Mouse (Mus musculus): ENCODE results near the gene Dnajc11.
A peak's percentile ranks its signal among the peaks of the same experiment; 100 is the strongest.

The Dnajc11 gene

GRCm38 (mm10) chr4:151933505-151934214 is at the start of gene Dnajc11:
Gene Dnajc11 (plus strand): TSS chr4:151933691.
- peak; percentile 83 for DNase-seq (ENCODE audit: low read depth, low spot score)

GRCm38 (mm10) chr4:151893241-151893640 is 40.2 kb upstream of the Dnajc11 start:
- DNase-seq (ENCODE audit: low read depth, low spot score) = no peak

DNA sequence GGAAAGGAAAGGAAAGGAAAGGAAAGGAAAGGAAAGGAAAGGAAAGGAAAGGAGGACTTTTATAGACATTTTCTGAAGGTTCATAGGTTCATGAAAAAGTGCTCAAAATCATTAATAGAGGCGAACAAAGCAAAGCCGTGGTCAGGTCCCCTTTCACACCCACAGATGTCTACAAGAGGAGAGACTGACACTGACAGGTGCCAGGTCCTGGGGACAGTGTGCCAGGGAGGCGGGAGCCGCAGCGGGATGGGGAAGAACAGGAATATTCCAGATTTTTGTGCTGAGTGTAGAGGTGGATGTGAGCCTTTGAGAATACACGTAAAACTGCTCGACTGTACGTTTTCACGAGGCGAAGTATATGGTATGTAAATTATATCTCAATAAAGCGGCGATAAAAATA is 38.6 kb upstream of the Dnajc11 start:
- DNase-seq (ENCODE audit: low read depth, low spot score) = no peak

GRCm38 (mm10) chr4:151895624-151896023 is 37.9 kb upstream of the Dnajc11 start:
- DNase-seq (ENCODE audit: low read depth, low spot score) = no peak

DNA sequence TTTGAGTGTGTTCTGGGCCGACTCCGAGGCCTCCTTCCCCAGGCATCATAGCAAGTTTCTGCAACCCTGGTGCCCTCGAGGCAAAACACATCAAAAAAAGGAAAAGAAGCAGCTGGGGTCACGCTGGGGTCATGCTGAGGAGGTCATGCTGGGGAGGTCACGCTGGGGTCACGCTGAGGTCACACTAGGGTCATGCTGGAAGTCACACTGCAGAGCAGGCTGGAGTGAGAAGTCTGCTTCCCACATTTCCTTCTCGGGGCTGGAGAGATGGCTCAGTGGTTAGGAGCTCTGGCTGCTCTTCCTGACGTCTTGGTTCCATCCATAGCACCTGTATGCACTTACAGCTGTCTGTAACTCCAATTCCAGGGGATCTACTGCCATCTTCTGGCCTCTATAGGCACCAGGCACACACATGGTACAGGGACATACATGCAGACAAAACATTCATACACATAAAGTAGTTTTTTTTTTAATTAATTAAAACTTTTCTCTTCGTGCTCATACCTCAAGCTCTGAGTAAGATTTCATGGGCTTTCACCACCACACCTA is 36.3 kb upstream of the Dnajc11 start:
- no peak for DNase-seq (ENCODE audit: low read depth, low spot score)

- no peak for DNase-seq (ENCODE audit: low read depth, low spot score)
Observed at GRCm38 (mm10) chr4:151898600-151899245, 34.8 kb upstream of the Dnajc11 start.

DNA sequence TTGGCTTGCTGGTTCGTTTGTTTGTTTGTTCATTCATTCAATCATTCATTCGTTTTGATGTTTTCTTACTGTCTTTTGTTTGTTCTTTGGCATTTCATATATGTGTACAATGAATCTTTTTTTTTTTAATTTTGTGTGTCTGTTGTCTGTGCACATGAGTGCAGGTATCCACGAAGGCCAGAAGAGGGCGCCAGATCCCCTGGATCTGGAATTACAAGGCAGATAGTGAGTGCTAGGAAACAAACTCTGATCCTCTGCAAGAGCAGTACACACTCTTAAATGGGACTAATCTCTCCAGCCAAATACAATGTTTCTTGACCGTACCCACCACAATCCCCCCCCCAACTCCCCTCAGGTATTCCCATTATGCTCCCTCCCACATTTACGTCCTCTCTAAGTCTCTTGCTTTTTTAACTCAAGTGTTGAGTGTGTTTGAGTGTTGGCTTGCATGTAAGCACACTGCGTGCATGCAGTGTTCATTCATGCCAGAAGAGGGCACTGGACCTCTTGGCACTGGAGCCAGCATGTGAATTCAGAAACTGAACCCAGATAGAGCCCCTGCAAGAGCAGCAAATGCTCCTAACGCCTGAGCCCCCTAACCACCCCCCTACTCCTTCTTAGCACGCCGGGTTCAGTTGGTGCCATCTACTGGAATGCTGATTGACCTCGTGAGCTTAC is 33.6 kb upstream of the Dnajc11 start:
- DNase-seq (ENCODE audit: low read depth, low spot score) = no peak

- no peak for DNase-seq (ENCODE audit: low read depth, low spot score)
Observed at GRCm38 (mm10) chr4:151900735-151901134, 32.8 kb upstream of the Dnajc11 start.

DNA sequence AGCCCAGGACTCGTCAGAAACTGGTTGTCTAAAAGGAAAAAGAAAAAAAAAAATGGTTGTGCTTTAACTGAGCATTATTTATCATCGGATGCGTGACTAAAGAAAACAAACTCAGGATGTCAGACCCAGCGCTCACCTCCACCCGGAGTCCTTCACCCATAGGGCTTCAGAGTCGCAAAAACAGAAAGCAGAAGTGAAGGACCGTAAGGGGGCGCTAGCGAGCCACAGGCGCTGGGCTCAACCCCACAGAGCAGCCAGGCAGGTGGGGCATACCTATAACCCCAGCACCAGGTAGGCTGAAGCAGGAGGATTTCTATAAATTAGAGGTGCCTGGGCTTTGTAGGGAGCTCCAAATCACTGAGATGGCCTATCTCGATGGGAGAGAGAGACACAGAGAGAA is 32.1 kb upstream of the Dnajc11 start:
- DNase-seq (ENCODE audit: low read depth, low spot score) = no peak

DNA sequence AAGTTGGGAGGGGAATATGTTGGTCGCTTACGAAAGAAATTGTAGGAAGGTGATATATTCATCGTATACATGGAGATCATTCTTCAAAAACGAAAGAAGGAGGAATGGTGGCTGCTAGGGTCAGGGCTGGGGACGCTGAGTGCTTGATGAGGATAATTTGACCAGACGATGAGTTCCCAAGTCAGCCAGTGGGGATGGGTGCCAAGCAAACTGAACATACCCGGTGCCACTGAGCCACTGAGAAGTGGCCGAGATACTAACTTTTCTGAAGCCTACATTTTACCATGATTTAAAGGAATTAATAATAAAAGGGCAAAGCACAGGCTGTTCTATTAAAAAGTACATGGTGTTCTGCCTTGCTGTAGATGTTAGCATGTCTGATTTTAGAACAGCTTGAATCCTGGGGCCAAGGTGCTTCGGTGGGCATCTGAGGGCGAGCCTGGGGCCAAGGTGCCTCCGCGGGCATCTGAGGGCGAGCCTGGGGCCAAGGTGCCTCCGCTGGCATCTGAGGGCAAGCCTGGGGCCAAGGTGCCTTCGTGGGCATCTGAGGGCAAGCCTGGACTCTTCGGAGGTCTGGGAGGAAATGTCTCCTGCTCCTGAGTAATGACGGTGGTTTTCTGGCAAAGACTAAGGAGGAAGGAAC is 31.3 kb upstream of the Dnajc11 start:
- no peak for DNase-seq (ENCODE audit: low read depth, low spot score)

GRCm38 (mm10) chr4:151902689-151903241 is 30.7 kb upstream of the Dnajc11 start:
- no peak for DNase-seq (ENCODE audit: low read depth, low spot score)

DNA sequence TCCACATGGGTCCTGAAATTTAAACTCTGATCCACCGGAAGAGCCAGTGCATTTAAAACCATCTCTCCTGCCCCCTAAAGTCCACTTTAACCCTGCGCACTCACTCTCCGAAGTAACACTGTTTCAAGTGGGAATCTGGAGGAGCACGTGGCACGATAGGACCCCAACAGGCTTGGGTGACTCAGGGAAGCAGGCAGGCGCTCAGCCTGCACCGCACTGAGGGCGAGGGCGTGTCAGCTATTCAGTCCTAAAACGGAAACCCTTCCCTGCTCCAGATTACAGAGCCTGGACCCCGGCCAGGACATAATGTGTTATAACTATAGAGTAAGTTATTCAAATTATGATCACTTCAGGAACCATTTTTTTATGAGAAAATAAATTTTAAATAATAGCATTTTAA is 29.4 kb upstream of the Dnajc11 start:
- no peak for DNase-seq (ENCODE audit: low read depth, low spot score)

- no peak for DNase-seq (ENCODE audit: low read depth, low spot score)
Observed at GRCm38 (mm10) chr4:151905621-151906020, 27.9 kb upstream of the Dnajc11 start.

DNA sequence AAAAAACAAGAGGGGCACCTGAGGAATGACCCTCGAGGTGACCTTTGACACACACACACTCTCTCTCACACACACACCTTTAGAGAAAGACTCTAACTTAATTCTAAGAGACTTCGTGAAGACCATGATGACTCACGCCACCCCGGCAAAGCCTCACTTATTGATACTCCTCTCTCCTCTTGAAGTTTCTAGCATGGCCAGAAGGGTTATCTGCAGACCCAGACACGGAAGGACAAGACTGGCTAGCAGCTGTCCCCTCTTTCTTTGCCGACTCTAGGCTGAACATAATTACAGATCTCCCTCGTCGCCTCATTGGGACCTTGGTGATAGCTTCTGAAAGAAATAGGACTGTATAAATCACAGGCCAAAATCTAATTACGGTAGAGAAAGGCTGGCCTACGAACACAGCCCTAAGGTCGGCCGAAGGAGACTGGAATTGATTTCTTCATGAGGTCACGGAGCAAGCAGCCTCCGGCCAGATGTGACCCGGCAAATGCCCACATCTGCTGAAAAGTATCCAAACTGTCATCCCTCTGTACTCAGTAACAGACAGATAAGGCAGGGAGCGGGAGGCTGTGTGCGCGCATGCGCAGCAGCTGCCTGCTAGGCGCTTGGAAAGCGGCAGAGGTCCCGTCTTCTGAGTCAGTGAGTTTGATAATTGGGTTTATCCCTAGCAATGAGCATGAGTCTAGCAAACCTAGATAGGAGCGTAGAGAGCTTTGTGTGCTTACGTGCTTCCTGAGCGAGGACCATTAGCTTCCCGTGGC is 25.7 kb upstream of the Dnajc11 start:
- no peak for DNase-seq (ENCODE audit: low read depth, low spot score)

DNA sequence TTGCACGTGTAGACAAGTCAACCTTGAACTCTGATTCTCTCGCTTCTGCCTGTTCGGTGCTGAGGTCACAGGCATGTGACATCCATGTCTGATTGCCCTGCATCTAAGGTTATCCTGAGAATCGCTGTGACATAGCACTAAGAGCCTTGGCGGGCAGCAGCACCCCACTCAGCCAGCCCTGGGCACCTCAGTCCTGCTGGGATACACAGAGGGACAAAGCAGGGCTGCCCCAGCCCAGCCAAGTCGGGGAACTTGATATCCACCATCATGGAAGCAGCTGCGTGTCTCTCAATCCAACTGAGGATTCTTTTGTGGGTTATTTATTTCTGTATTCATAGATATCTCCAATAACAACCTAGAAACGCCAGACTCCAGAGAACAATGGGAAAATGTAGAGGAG is 24.7 kb upstream of the Dnajc11 start:
- DNase-seq (ENCODE audit: low read depth, low spot score) = no peak

- DNase-seq (ENCODE audit: low read depth, low spot score) = no peak
Observed at GRCm38 (mm10) chr4:151916271-151916670, 17.2 kb upstream of the Dnajc11 start.

- no peak for DNase-seq (ENCODE audit: low read depth, low spot score)
Observed at GRCm38 (mm10) chr4:151919135-151919840, 14.2 kb upstream of the Dnajc11 start.

GRCm38 (mm10) chr4:151919900-151920643 is 13.4 kb upstream of the Dnajc11 start:
- peak; percentile 58 for DNase-seq (ENCODE audit: low read depth, low spot score)

DNA sequence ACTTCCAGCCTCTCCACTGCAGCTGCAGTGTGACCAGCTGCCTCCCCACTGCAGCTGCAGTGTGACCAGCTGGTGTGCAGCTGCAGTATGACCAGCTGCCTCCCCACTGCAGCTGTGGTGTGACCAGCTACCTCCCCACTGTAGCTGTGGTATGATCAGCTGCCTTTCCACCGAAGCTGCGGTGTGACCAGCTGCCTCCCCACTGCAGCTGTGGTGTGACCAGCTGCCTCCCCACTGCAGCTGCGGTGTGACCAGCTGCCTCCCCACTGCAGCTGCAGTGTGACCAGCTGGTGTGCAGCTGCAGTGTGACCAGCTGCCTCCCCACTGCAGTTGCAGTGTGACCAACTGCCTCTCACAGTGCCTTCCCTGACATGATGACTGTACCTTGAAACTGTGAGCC is 11.4 kb upstream of the Dnajc11 start:
- DNase-seq (ENCODE audit: low read depth, low spot score) = no peak
